Mouse (Mus musculus) macrophage (primary cell): ENCODE measurements around the gene AU040320. TPM values are rescaled to one million over a fixed set of nuclear protein-coding genes. Genes with fewer than 3 reads are reported as not detected.

ENCODE experiments used
- H3K27ac ChIP-seq: fragments of 350-480 bp; formaldehyde crosslinking; 2 replicates; pipeline ENCODE4 v1.9.0; 2021
- H3K36me3 ChIP-seq: fragments of 350-480 bp; formaldehyde crosslinking; 2 replicates; pipeline ENCODE4 v1.9.0; 2021; ENCODE audit errors: inconsistent target
- H3K4me3 ChIP-seq: fragments of 350-480 bp; formaldehyde crosslinking; 2 replicates; pipeline ENCODE4 v1.9.0; 2021; ENCODE audit errors: inconsistent target
- H3K79me2 ChIP-seq: fragments of 350-480 bp; formaldehyde crosslinking; 2 replicates; pipeline ENCODE4 v1.9.0; 2021; ENCODE audit errors: inconsistent target
- WGBS: methylation state at CpG from one replicate; pipeline ENCODE4 v1.1.7; 2026; ENCODE audit warnings: inconsistent platforms; ENCODE audit not compliant: missing documents; 5-methylcytosine and 5-hydroxymethylcytosine counted together
- polyA plus RNA-seq: library from polyadenylated mRNA; stranded (reverse); fragments of 250-400 nt; gene quantifications from 3 replicates; pipeline ENCODE4 v1.2.4, GENCODE M21; 2018; ENCODE audit warnings: inconsistent platforms

AU040320 gene
- polyA plus RNA-seq, 1 experiment from 2014 or later, result 26.7 TPM

GRCm38 (mm10) chr4:126889879-126890278, 136.5 kb downstream of the AU040320 start:
- Histone ChIP-seq H3K36me3 (peaks cover 32% of the 10 kb centered on the region; the same call in 1 of the 2 replicates), H3K4me3 (no peak overlapping the region), H3K27ac (no peak overlapping the region), H3K79me2 (no peaks in the 10 kb centered on the region)
- 13% methylated on average over 8 of the region's 8 CpGs for WGBS

Other genes starting within 250 kb of the AU040320 start
- 5.6 to 10.3 TPM (median 6.6 TPM) in 3 replicates for gene Ago4, start 220.1 kb upstream of the AU040320 start, polyA plus RNA-seq
- 1.1 to 13.8 TPM (median 13.0 TPM) in 3 replicates for gene Clspn, start 196.6 kb upstream of the AU040320 start, polyA plus RNA-seq
- 9.7 to 13.2 TPM (median 11.6 TPM) in 3 replicates for gene 5730409E04Rik, start 143.7 kb upstream of the AU040320 start, polyA plus RNA-seq
- gene Psmb2, start 75.9 kb upstream of the AU040320 start, polyA plus RNA-seq, result 164 to 241 TPM (median 175 TPM) in 3 replicates
- gene Tfap2e, start 17.3 kb upstream of the AU040320 start, polyA plus RNA-seq, result not detected in 3 replicates
- 9.4 to 21.9 TPM (median 12.3 TPM) in 3 replicates for gene Ncdn, start 106 bp upstream of the AU040320 start, polyA plus RNA-seq
- 9.4 to 15.1 TPM (median 14.7 TPM) in 3 replicates for gene Zmym4, start 214.6 kb downstream of the AU040320 start, polyA plus RNA-seq